Mouse (Mus musculus): ENCODE results near the gene Pbxip1. TPM values are rescaled to one million over a fixed set of nuclear protein-coding genes. Genes with fewer than 3 reads are reported as not detected.
"Not testable (repeated sequence)": the region's sequence is repeated elsewhere in the genome, so short reads cannot be mapped to it uniquely, and the experiment has no call there.

The Pbxip1 gene
- polyA plus RNA-seq, 1 experiment from 2014 or later = 14.1 TPM

DNA sequence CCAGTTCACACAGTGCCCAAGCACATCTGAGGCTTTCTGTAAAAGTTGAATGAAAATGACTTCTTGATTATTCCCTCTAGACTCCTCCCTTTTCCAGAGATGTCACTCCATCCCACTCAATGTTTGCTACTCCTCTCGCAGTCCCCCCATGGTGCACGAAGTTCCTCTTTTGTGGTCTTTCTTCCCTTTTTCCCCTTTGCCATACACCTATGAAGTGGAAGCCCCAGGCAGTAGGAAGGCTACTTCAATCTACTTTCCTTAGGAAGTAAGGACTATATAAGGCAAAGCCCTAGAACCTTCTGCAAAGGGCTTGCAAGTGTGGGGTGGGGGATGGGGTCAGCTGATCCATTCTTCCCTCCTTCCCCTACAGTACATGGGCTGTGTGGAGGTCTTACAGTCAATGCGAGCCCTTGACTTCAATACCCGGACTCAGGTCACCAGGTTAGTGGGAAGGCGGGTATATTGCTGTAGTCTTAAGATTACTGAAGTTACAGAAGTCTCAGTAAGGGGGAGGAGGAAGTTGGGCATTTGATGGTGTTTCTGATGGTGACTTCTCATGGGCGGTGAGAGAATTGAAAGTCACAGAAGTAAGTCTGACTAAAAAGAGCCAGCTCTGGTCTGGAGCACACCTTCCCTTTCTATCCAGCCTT lies 13.8 kb upstream of the Pbxip1 start:
- peak overlapping the region; percentile 58 for H3K4me2 ChIP-seq (replicated peaks)
- peaks cover 20% of the 10 kb centered on the region for H3K36me3 ChIP-seq
- no peak overlapping the region for H3K4me3 ChIP-seq (replicated peaks)
- peaks cover 42% of the 10 kb centered on the region for H3K4me1 ChIP-seq (replicated peaks)
- no peak overlapping the region for H3K9ac ChIP-seq (replicated peaks)
- H3K27ac ChIP-seq = no peak overlapping the region
- no peaks in the 10 kb centered on the region for H3K27me3 ChIP-seq
- ATAC-seq = no peak
- H3K9me3 ChIP-seq = no peaks in the 10 kb centered on the region
- WGBS = 72% methylated on average over 6 of the region's 6 CpGs

DNA sequence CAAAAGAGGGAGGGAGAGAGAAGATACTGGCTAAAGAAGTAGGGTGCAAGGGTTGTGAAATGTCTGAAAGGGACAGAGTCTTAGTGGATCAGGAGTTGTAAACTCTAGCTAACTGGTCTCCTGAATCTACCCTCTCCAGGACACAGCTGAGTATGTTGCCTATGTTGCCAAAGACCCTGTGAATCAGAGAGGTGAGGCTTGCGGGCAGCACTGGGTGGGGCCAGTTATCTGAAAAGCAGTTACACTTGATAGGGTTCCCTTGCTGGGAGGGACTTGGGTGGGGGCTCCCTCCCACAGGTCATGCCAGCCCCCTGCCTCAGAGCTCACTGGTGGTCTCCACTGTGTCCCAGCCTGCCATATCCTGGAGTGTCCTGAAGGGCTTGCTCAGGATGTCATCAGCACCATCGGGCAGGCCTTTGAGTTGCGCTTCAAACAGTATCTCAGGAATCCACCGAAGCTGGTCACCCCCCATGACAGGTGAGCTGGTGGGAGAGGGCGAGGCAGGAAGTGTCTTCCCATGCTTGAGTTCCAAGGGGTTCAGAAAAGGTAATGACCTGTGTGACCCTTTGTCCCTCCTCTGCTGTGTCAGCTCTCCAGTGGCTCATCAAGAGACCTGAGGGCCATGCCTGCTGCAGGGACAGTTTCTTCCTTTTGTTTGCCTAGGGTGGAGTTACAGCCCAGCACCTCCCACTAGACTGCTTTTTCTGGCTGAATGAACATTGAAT lies 11.9 kb upstream of the Pbxip1 start:
- H3K27ac ChIP-seq = no peak overlapping the region
- no peak overlapping the region for H3K9ac ChIP-seq (replicated peaks)
- H3K27me3 ChIP-seq = no peaks in the 10 kb centered on the region
- peaks cover 34% of the 10 kb centered on the region for H3K4me1 ChIP-seq (replicated peaks)
- 93% methylated on average over 5 of the region's 5 CpGs for WGBS
- no peaks in the 10 kb centered on the region for H3K9me3 ChIP-seq
- peaks cover 24% of the 10 kb centered on the region for H3K36me3 ChIP-seq
- no peak overlapping the region for H3K4me2 ChIP-seq (replicated peaks)
- ATAC-seq = no peak
- no peak overlapping the region for H3K4me3 ChIP-seq (replicated peaks)

DNA sequence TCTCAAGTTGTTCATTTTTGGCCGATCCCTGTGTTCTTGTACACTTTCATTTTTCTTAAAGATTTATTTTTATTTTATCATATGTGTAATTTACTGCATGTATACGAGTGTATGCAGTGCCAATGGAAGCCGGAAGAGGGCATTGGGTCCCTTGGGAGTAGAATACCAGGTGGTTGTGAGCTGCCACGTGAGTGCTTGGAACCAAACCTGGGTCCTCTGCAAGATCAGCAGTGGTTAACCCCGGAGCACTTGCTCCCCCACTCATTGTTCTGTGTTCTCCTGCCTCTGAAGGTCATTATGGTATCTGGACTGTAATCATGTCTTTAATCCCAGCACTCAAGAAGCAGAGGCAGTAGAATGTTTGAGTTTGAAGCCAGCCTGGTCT lies 11.4 kb upstream of the Pbxip1 start:
- Histone ChIP-seq H3K4me3 (replicated peaks) (no peak overlapping the region), H3K9ac (replicated peaks) (no peak overlapping the region), H3K9me3 (no peaks in the 10 kb centered on the region), H3K27ac (no peak overlapping the region), H3K36me3 (peaks cover 24% of the 10 kb centered on the region), H3K4me2 (replicated peaks) (no peak overlapping the region), H3K4me1 (replicated peaks) (peaks cover 29% of the 10 kb centered on the region), H3K27me3 (no peaks in the 10 kb centered on the region)
- no peak for ATAC-seq
- WGBS = 87% methylated on average over 5 of the region's 5 CpGs

DNA sequence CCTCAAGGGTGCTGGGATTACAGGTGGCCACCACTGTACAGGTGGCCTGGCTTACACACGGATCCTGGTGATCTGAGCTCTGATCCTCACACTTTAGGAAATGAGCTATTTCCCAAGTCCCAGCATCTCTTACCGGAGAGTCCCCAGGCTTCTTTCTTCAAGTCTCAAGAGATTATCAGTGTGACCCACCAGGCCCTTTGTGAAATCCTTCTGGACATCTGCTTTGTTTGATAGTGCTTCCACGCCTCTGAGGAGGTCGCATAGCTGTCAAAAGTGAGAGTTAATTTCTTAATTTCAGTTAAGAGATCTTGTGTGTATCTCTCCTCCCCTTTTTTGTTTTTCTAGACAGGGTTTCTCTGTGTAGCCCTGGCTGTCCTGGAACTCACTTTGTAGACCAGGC lies 10.6 kb upstream of the Pbxip1 start:
- Histone ChIP-seq H3K36me3 (peaks cover 24% of the 10 kb centered on the region), H3K27ac (no peak overlapping the region), H3K4me2 (replicated peaks) (no peak overlapping the region), H3K4me1 (replicated peaks) (peaks cover 27% of the 10 kb centered on the region), H3K4me3 (replicated peaks) (no peak overlapping the region), H3K9me3 (no peaks in the 10 kb centered on the region), H3K9ac (replicated peaks) (no peak overlapping the region), H3K27me3 (no peaks in the 10 kb centered on the region)
- no peak for ATAC-seq
- 89% methylated on average over 4 of the region's 4 CpGs for WGBS

DNA sequence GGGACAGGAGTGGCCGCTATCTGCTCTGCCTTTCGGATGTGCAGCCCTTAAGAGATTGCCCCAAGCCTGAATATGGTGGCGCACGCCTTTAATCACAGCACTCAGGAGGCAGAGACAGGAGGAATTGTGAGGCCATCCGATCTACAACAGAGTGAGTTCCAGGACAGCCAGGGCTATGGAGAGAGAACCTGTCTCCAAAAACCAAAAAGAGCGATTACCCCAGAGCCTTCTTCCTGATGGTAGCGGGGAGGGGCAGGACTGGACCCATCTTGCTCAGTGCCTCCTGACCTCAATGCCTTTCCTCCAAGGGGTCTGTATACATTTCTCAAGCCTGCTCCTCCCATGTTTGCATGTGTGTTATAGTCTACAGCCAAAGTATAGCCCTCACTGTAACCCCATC lies 7.5 kb upstream of the Pbxip1 start:
- H3K27me3 ChIP-seq; H3K9me3 ChIP-seq; H3K27ac ChIP-seq; ATAC-seq; H3K4me3 ChIP-seq (replicated peaks); H3K4me2 ChIP-seq (replicated peaks); H3K9ac ChIP-seq (replicated peaks): not testable (repeated sequence)
- Histone ChIP-seq H3K36me3 (peaks cover 44% of the 10 kb centered on the region), H3K4me1 (replicated peaks) (peaks cover 16% of the 10 kb centered on the region)
- WGBS = 88% methylated on average over 7 of the region's 7 CpGs

DNA sequence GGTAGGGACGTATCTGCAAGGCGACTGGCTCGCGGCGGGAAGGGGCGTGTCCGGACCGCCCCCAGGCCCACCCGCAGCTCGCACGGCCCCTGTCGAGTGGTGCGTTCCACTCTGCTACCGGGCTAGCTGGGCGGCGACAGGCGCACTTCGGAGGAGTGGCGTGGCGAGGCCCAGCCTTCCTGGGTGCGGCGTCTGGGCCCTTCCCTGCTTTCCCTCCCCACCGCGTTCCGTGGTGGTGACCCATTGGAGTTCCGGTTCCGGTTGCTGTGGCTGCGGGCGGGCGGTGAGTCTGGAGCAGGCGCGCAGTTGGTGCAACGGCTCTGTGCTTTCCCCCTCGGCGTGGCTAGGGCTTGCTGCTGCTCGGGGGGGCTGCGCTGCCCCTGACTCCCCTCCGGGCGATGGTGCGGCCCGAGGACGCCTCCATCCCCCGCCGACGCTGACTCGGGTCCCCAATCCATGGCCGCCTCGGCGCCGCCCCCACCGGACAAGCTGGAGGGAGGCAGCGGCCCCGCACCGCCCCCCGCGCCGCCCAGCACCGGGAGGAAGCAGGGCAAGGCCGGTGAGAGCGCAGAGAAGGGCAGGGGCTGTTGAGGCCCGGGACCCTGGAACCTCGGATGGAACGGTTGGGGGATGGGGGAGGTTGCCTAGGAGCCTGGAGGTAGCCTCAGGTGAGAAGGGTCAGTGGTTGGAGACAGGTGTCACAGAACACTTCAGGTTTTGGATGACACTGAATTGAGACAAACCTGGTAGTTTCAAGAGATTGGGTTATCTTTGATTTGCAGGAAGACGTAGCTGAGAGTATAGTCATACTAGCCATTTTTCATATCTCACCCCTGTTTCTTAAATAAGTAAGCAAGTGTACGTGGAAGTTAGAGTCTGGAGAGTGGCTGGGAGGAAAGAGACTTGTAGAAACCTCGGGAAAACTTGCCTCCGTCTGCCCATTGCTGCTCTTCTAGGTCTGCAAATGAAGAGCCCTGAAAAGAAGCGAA lies 6.0 kb upstream of the Pbxip1 start, which contains the start of gene Pygo2:
Gene Pygo2 (plus strand): TSS at position 44 of the 989 bp plus-strand sequence.
- ATAC-seq = peak; percentile 99
- no peaks in the 10 kb centered on the region for H3K9me3 ChIP-seq
- H3K4me3 ChIP-seq (replicated peaks) = peak within 1 kb of the TSS; percentile 81
- peaks cover 49% of the 10 kb centered on the region for H3K36me3 ChIP-seq
- H3K27me3 ChIP-seq = no peaks in the 10 kb centered on the region
- H3K4me2 ChIP-seq (replicated peaks) = peak within 1 kb of the TSS; percentile 87
- WGBS = 2% methylated on average over 66 of the region's 68 CpGs
- peak within 1 kb of the TSS; percentile 90 for H3K9ac ChIP-seq (replicated peaks)
- H3K4me1 ChIP-seq (replicated peaks) = peaks cover 24% of the 10 kb centered on the region
- H3K27ac ChIP-seq = peak within 1 kb of the TSS; percentile 91

DNA sequence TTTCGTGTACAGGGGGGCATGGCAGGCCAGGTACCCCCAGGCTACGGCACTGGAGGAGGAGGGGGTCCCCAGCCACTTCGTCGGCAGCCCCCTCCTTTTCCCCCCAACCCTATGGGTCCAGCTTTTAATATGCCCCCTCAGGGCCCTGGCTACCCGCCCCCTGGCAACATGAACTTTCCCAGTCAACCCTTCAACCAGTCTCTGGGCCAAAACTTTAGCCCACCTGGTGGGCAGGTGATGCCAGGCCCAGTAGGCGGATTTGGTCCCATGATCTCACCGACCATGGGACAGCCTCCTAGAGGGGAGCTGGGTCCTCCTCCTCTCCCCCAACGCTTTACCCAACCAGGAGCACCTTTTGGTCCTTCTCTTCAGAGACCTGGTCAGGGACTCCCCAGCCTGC lies 3.9 kb upstream of the Pbxip1 start:
- Histone ChIP-seq H3K4me3 (replicated peaks) (no peak overlapping the region), H3K4me2 (replicated peaks) (no peak overlapping the region), H3K27me3 (no peaks in the 10 kb centered on the region), H3K9ac (replicated peaks) (no peak overlapping the region), H3K9me3 (no peaks in the 10 kb centered on the region), H3K36me3 (peaks cover 33% of the 10 kb centered on the region), H3K4me1 (replicated peaks) (peaks cover 40% of the 10 kb centered on the region), H3K27ac (no peak overlapping the region)
- WGBS = 94% methylated on average over 8 of the region's 8 CpGs
- no peak for ATAC-seq

DNA sequence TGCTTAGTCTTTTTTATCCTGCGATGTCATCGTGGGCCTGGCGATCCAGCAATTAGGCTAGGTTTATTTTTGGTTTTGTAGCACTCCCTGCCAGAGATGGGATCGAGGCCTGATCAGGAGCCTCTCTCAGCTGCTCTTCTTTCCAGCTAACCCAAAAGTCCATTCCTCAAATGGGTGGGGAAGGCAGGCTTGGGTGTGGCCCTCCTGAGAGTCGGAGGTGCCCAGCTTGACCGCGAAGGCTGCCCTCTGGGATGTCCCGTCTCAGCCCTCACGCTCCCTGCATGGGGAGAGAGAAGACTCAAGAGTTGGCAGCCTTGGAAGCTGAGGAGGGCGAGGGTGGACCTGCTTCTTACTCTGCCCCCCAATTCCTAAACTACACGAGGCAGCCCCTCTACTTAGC lies 2.0 kb upstream of the Pbxip1 start:
- WGBS = 88% methylated on average over 11 of the region's 11 CpGs
- H3K36me3 ChIP-seq = peaks cover 30% of the 10 kb centered on the region
- no peaks in the 10 kb centered on the region for H3K9me3 ChIP-seq
- H3K4me1 ChIP-seq (replicated peaks) = peaks cover 40% of the 10 kb centered on the region
- no peaks in the 10 kb centered on the region for H3K27me3 ChIP-seq
- no peak overlapping the region for H3K4me3 ChIP-seq (replicated peaks)
- 0 out of 2 replicates have a peak overlapping the region, but pooled peaks have one; percentile 16 for H3K9ac ChIP-seq (replicated peaks)
- H3K27ac ChIP-seq = 0 out of 2 replicates have a peak overlapping the region, but pooled peaks have one; percentile 2
- H3K4me2 ChIP-seq (replicated peaks) = no peak overlapping the region
- no peak for ATAC-seq

DNA sequence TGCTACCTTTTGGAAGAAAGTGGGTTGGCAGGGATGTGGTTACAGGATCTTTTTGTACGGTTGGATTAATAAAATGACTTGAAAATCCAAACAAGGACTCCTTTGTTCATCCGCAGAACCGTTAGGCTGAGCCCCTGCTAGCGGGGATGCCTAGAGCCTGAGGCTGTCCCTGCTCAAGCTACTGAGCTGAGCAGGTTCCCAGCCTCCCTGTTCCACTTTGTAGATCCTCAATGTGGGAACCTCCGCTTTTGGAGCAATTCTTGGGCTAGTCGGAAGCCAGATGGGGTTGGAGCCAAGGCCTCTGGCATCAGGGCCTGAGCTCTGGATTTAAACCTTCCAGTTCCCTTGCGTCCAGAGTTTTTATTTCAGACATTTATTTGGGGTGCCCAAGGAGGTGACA lies 1.5 kb upstream of the Pbxip1 start:
- Histone ChIP-seq H3K27ac (no peak overlapping the region), H3K4me2 (replicated peaks) (no peak overlapping the region), H3K4me3 (replicated peaks) (no peak overlapping the region), H3K36me3 (peaks cover 30% of the 10 kb centered on the region), H3K9me3 (no peaks in the 10 kb centered on the region), H3K9ac (replicated peaks) (no peak overlapping the region), H3K4me1 (replicated peaks) (peaks cover 40% of the 10 kb centered on the region), H3K27me3 (no peaks in the 10 kb centered on the region)
- WGBS = 73% methylated on average over 7 of the region's 7 CpGs
- no peak for ATAC-seq

DNA sequence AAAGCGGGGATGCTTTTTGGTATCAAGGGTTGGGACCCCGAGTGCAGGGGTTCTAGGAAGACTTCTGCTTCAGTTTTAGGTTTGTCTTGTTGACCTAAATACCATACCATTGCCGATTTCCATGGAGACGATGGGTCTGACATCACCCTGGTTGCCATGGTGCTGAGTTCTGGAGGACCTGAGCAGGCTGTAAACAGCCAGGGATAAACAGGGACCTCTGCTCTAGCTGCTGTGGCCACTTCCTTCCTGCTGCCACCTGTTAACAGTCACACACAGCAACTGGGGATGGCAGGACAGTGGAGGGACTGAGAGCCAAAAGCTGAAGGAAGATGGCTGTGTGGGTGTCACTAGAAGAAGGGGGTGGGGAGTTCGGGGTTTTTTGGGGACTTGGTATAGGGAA lies 763 bp downstream of the Pbxip1 start:
- Histone ChIP-seq H3K4me3 (replicated peaks) (peak overlapping the region; percentile 33), H3K27ac (no peak overlapping the region), H3K27me3 (no peaks in the 10 kb centered on the region), H3K9ac (replicated peaks) (peak overlapping the region; percentile 51; the same call in 1 of the 2 replicates), H3K36me3 (peaks cover 27% of the 10 kb centered on the region), H3K4me1 (replicated peaks) (peaks cover 24% of the 10 kb centered on the region), H3K9me3 (no peaks in the 10 kb centered on the region), H3K4me2 (replicated peaks) (peak overlapping the region; percentile 49)
- 17% methylated on average over 5 of the region's 5 CpGs for WGBS
- ATAC-seq = no peak

DNA sequence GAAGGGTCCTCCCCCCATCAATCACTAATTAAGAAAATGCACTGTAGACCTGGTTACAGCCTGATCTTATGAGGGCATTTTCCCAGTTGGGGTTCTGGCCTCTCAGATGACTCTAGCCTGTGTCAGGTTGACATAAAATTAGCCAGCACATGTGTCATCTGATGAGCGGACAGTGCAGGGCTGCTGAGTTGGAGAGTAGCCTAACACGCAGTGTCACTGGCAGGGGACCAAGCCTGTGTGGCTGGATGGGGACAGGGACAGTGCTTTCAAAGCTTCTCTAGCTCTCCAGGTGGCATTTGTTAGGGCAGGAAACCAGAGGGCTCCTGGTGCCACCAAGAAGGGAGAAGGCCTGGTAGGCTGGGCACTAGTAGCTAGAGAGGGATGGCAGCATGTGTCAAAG lies 4.2 kb downstream of the Pbxip1 start:
- ATAC-seq = no peak
- WGBS = 95% methylated on average over 2 of the region's 2 CpGs
- H3K9me3 ChIP-seq = no peaks in the 10 kb centered on the region

More for the DNA sequence above, 4.2 kb downstream of the Pbxip1 start:
- Histone ChIP-seq H3K4me2 (replicated peaks) (no peak overlapping the region), H3K4me1 (replicated peaks) (peaks cover 15% of the 10 kb centered on the region), H3K27me3 (no peaks in the 10 kb centered on the region), H3K27ac (no peak overlapping the region), H3K9ac (replicated peaks) (no peak overlapping the region), H3K36me3 (0 out of 2 replicates have a peak, but pooled peaks cover 3% of the 10 kb centered on the region), H3K4me3 (replicated peaks) (no peak overlapping the region)
